Mouse (Mus musculus) bone marrow macrophage, adult 2 months (primary cell): ENCODE data around the gene Slc7a14.

Experiments
- CTCF ChIP-seq: IDR thresholded peaks from 2 replicates; pipeline ENCODE4 v1.5.1; 2012; ENCODE audit warnings: low read depth, mild to moderate bottlenecking, low read length, moderate library complexity
- POLR2A ChIP-seq: IDR thresholded peaks from 2 replicates; pipeline ENCODE4 v1.6.1; 2012; ENCODE audit warnings: mild to moderate bottlenecking, low read depth, low read length, borderline replicate concordance

GRCm38 (mm10) chr3:31260964-31261346 is 49.2 kb downstream of the Slc7a14 start:
- TF ChIP-seq POLR2A (no peak), CTCF (no peak)
